Mouse (Mus musculus) retina, postnatal 7 days (tissue): ENCODE measurements around the gene Reck.

Source experiments
- DNase-seq: peaks from one replicate; pipeline ENCODE4 v3.0.0-alpha.2; 2012; ENCODE audit warnings: low read depth, low spot score

The Reck gene

DNA sequence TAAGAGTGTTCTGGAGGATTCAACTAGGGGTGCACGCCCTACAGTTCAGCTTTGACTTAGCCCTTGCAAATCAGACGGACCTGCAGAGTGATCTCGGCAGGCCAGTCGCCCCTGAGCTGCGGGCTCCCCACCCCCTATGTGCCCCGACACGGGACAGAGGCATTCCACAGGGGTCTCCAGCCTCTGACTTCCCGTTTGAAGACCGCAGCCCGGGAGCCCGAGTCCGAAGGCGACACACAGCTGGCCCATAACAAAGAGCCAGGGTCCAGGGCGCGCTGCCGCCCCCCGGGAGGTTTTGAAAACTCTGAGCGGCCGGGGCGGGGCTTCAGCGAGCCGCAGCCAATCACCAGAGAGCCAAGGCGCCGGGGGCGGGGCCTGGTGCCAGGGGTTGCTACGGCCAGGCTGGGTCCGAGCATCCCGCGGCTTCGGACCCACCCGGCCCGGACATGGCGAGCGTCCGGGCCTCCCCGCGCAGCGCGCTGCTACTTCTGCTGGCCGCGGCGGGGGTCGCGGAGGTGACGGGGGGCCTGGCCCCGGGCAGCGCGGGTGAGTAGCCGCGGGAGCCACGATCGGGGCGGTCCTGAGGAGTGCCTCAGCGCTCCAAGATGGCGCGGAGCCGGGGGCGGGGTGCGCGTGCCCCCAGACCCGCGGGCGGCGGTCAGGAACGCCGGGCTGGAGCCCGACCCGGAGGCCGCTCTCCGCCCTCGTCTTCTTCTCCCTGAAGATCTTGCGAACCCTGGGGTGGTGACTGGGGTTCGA is at the start of gene Reck:
Gene Reck, plus strand, starts transcription at position 371 of the 759 bp plus-strand sequence.
- peak; percentile 76 for DNase-seq

DNA sequence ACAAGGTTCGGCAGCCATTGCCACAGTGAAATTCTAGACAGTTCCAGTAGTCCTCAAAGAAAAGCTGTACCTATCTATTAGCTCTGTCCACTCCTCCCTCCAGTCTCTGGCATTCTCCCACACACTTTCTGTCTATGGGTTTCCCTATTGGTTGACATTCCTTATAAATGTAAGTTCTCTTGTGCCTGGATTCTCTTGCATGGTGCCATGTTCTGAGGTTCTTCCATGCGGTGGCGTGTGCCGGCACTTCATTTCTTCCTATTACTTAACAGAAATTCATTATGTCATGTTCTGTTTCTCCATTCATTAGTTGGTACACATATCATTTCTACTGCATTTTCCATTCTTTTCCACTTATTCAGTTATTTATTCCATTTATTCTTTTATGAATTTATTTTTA is 46.5 kb upstream of the Reck start:
- no peak for DNase-seq

DNA sequence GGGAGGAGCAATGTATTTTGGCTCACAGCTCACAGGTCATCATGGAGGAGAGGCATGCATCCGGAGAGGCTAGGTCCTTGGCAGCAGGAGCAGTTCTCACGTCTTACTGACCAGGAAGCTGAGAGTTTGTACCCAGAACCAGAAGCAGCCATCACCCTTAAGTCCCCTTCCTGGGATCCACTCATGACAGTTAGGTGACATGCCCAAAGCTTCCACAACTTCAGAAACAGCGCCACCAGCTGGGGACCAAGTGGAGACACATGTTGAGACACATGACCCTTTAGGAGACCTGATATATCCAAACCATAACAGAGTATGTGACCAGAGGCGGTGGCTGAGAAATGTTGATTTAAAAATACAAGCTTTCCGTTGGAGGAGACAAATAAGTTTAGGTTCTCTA is 43.3 kb upstream of the Reck start:
- no peak for DNase-seq

DNA sequence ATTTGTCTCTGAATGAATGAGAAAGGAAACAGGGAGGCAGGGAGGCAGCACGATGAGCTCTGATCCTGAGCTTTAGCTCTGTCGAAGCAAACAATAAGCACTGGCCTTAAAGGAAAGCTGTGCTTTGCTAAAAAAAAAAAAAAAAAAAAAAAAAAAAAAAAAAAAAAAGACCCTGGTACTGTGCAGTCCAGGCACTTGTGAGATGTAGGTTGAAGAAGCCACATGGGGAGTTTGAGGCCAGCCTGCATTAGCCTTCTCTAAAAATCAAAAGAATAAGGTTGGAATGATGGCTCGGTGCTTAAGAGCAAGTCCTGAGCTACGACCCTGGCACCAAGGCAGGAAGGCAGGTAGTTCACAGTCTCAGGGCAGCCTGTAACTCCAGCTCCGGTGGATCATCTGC is 41.6 kb upstream of the Reck start:
- no peak for DNase-seq

GRCm38 (mm10) chr4:43834749-43835148 is 40.6 kb upstream of the Reck start:
- DNase-seq = no peak

- no peak for DNase-seq
These were observed 37.0 kb upstream of the Reck start for GRCm38 (mm10) chr4:43838326-43838725.

- DNase-seq = no peak
These were observed 35.2 kb upstream of the Reck start, which contains the start of gene Olfr157 for GRCm38 (mm10) chr4:43840101-43840500. Gene Olfr157 (minus strand): TSS chr4:43840201.

GRCm38 (mm10) chr4:43851265-43851664 is 24.1 kb upstream of the Reck start, which contains the start of gene Olfr155:
Gene Olfr155 (plus strand): TSS chr4:43851565.
- no peak for DNase-seq

GRCm38 (mm10) chr4:43854101-43854500 is 21.2 kb upstream of the Reck start:
- no peak for DNase-seq

DNA sequence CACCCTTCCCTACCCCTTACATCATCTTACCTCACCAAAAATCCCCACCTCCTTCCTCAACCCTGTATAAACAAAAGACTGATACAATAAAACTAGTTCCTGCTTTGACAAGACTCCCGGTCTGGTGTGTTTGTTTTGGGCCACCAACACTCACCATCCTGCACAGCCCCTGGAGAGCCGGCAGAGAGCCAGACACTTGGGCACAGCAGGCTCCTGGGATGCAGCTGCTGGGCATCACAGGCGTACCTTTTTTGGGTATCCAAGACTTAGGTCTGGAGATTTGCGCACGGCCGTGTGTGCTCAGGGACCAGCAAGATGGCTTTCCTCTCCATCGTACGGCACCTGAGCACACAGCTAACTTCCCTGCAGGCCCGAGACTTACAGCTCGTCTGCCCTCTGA is 15.4 kb upstream of the Reck start:
- DNase-seq = no peak

DNA sequence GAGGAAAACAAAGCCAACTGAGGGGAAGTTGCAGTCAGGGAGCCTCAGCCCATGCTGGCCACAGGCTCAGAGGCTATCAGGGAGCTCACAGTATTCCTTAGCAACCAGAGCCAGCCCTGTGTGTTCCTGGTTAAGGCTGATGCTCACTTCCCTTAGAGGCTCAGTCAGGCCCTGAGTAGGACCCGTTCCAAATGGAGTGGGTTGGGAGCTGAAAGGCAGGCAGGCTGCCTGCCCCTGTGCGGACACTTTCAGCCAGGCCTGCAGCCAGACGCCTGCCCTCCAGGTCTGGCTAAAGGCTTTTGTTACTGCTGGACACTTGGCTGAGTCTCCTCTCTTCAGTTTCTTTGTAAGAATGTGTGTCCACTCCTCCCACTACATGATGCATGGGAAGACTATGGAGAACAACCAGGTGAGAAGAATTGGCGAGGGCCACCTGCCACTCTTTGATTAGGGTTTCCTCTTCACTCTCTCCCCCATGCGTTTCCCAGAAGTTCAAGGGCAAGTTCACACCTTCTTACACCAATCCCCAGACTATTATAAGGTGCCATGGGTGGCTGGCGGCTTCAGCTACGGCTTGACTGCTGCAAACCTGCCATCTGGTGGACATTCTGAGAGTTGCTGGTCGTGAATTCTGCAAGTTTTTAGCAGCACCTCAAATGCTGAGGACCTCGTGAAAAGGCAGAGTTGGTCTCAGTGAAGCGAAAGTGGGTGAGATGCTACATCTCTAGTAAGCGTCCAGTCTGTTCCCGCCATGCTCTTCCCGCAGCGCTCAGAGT is 14.4 kb upstream of the Reck start:
- DNase-seq = no peak

GRCm38 (mm10) chr4:43863298-43863697 is 12.0 kb upstream of the Reck start:
- DNase-seq = no peak

GRCm38 (mm10) chr4:43869821-43870220 is 5.5 kb upstream of the Reck start:
- DNase-seq = no peak

DNA sequence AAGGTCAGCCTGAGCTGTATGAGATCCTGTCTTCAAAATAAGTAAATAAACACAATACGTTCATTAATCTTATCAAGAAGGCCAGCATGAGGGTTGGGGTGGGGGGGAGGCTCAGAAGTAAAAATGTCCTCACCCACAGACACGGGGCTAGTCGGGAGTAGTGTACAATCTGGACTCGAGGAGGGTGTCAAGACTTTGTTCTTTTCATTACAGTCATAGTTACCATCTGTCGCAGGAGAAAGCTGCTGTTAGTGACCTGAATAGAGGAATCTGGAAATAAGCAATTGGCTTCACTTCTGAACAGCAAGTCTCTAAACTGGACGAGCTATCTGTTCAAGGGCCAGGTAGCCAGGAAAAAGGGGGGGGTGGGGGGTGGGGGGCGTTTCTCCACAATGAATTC is 829 bp upstream of the Reck start:
- DNase-seq = no peak

DNA sequence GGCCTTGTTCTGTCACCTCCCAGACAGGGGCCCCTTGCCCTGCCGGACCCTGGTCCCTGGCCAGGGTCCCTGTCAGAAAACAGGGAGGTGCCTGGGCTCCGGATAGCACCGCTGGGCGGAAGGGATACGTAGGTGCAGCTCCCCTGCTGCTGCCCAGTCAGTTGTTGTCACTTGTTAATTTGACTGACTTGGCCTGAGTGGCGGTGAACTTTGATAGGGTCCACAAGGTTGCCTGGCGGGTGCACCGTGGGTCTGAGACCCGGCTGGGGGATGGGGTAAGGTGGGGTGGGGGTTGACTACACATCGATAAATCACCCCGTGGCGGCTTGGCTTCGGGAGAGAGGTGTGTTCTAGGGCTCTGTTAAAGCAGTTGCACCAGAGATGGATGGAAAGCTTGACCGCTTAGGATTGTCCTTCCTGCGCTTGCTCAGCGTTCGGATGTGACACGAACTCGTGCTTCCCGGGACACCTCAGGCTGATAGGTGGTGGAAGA is 635 bp downstream of the Reck start:
- no peak for DNase-seq

DNA sequence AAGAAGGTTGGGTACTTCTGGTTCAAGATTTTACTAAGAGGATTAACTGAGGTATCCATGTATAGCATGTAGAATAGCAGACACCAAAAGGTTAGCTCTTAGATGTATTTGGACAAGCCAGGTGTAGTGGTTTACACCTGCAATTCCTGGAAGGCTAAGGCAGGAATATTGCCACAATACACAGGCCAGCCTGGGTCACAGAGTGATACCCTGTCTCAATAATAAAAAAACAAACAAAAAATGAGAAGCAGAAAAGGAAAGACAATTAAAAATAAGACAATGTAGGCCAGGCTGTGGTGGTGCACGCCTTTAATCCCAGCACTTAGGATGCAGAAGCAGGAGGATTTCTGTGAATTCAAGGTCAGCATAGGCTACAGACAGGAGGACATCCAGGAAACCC is 1.9 kb downstream of the Reck start:
- no peak for DNase-seq

- DNase-seq = no peak
These were observed 2.9 kb downstream of the Reck start for GRCm38 (mm10) chr4:43878121-43878776.

DNA sequence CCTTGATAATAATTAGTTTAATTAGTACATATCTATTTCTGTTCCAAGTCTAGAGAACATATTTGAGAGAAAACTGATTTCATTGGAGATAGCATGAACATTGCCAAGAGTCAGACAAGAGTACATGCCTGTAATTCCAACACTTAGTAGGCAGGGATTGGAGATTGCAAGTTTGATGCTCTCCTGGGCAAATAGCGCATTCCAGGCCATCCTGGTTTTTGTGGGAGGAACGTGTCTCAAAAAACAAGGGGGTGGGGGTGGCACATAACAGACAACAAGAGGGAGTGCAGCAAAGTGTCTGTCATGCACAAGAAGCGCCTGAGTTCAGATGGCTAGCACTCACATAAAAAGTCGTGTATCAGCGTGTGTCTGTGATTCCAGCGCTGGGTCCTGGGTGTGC is 4.2 kb downstream of the Reck start:
- no peak for DNase-seq

DNA sequence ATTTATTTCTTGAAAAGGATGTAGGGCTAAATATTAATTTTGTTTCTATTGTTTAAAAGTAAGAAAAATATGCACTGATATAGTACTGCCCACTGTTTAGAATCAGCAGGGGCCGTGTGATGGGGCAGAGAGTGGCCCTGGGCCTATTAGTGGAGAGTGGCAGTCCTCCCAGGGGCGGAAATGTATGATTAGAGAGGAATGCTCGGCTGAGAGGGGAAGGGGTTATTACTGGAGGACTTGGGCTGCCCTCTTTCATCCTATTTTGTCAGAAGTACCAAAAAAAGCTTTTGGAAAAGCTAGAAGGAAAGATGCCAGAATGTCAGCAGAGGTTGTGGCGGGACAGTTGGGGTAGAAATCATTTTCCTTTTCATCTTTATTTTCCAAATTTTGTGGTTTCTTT is 8.9 kb downstream of the Reck start:
- DNase-seq = no peak

- DNase-seq = no peak
These were observed 15.9 kb downstream of the Reck start for GRCm38 (mm10) chr4:43891247-43891646.

- DNase-seq = no peak
These were observed 21.9 kb downstream of the Reck start for GRCm38 (mm10) chr4:43897209-43897608.

GRCm38 (mm10) chr4:43899197-43899596 is 23.9 kb downstream of the Reck start:
- no peak for DNase-seq
